Mouse (Mus musculus): ENCODE results near the gene Nol11. TPM values are rescaled to one million over a fixed set of nuclear protein-coding genes. Genes with fewer than 3 reads are reported as not detected.

Gene Nol11
- polyA plus RNA-seq, 1 experiment from 2014 or later: 46.2 TPM

DNA sequence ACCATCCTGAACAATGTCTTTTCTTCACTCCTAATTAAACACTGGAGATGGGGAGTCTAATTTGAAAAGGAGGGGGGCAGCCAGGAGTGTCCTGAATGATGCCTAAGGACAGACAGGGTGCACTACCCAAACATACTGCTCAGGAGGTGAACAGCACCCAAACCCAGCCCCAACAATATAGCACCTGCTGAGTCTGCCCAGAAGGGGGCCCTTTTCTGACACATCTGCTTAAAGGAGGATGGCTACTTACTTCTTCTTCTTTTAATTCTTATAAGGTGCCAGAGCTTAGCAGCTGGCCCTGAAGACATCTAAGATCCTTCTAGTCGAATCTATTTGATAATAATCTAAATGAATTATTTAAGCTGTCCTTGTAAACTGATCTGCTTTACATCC is 34.0 kb upstream of the Nol11 start:
- Histone ChIP-seq H3K9ac (ENCODE audit: low read length) (no peak overlapping the region), H3K9me3 (replicated peaks; ENCODE audit: control insufficient read depth, low read length) (no peaks in the 10 kb centered on the region), H3K4me3 (replicated peaks; ENCODE audit: low read length) (no peak overlapping the region), H3K4me2 (ENCODE audit: low read depth, low read length) (no peak overlapping the region), H3K36me3 (ENCODE audit: control insufficient read depth, insufficient read depth, low read length) (no peaks in the 10 kb centered on the region), H3K4me1 (ENCODE audit: control insufficient read depth, insufficient read depth, low read length) (no peaks in the 10 kb centered on the region), H3K27me3 (ENCODE audit: control insufficient read depth, insufficient read depth, low read length) (no peaks in the 10 kb centered on the region), H3K27ac (ENCODE audit: low read length) (no peak overlapping the region)
- 56% methylated on average over 1 of the region's 1 CpGs for WGBS
- no peak for ATAC-seq (ENCODE audit: insufficient read depth, low FRiP score)

DNA sequence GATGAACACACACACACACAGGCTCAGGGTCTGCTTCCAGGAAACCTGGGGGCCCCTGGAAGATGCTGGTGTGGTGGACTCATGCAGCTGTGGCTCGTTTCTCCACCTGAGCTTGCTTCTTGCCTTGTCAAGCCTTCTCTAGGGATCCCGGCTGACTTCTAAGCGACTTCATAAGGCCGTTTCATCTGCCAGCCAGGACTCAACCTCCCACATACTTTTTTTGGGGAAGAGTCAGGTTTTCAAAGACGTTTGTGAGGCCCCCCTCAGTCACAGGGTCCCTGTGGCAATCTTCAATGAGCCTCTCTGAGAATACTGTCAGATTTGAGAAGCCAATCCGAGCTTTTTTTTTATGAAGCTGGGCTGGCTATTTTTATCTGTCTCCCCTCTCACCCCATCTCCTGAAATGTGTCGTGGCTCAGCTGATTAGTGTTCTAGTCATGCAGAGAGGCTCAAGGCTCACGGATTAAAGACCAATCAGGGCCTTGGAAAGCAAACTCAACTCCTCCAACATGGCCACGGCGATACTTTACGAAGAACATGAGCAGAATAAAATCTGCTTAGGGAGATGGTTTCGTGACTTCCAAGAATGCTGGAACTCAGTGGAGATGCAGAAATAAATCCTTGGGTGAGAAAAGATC is 33.5 kb upstream of the Nol11 start:
- Histone ChIP-seq H3K4me2 (ENCODE audit: low read depth, low read length) (no peak overlapping the region), H3K9me3 (replicated peaks; ENCODE audit: control insufficient read depth, low read length) (no peaks in the 10 kb centered on the region), H3K27me3 (ENCODE audit: control insufficient read depth, insufficient read depth, low read length) (no peaks in the 10 kb centered on the region), H3K36me3 (ENCODE audit: control insufficient read depth, insufficient read depth, low read length) (no peaks in the 10 kb centered on the region), H3K4me3 (replicated peaks; ENCODE audit: low read length) (no peak overlapping the region), H3K4me1 (ENCODE audit: control insufficient read depth, insufficient read depth, low read length) (no peaks in the 10 kb centered on the region), H3K27ac (ENCODE audit: low read length) (no peak overlapping the region), H3K9ac (ENCODE audit: low read length) (no peak overlapping the region)
- WGBS: 70% methylated on average over 12 of the region's 12 CpGs
- no peak for ATAC-seq (ENCODE audit: insufficient read depth, low FRiP score)

DNA sequence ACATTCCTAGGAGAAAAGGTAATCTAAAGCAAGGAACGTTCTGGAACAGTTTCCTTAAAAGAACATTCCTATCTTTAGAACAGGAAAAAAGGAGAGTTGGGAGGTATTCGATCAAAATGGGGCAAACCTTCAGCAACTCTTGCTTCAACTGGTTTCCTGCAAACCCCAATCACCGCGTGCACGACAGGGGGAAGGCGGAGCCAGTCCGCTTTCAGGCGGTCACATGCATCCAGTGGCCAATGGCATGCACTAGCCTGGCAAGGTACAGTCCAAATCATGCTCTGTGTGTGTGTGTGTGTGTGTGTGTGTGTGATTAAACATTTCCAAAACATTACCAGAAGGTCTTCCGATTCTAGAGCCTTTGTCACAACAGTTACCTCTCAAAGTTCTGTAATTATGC is 25.9 kb upstream of the Nol11 start:
- no peak for ATAC-seq (ENCODE audit: insufficient read depth, low FRiP score)
- Histone ChIP-seq H3K4me2 (ENCODE audit: low read depth, low read length) (no peak overlapping the region), H3K4me3 (replicated peaks; ENCODE audit: low read length) (no peak overlapping the region), H3K9me3 (replicated peaks; ENCODE audit: control insufficient read depth, low read length) (no peaks in the 10 kb centered on the region), H3K36me3 (ENCODE audit: control insufficient read depth, insufficient read depth, low read length) (no peaks in the 10 kb centered on the region), H3K27ac (ENCODE audit: low read length) (no peak overlapping the region), H3K4me1 (ENCODE audit: control insufficient read depth, insufficient read depth, low read length) (no peaks in the 10 kb centered on the region), H3K9ac (ENCODE audit: low read length) (no peak overlapping the region), H3K27me3 (ENCODE audit: control insufficient read depth, insufficient read depth, low read length) (no peaks in the 10 kb centered on the region)
- 86% methylated on average over 9 of the region's 9 CpGs for WGBS

DNA sequence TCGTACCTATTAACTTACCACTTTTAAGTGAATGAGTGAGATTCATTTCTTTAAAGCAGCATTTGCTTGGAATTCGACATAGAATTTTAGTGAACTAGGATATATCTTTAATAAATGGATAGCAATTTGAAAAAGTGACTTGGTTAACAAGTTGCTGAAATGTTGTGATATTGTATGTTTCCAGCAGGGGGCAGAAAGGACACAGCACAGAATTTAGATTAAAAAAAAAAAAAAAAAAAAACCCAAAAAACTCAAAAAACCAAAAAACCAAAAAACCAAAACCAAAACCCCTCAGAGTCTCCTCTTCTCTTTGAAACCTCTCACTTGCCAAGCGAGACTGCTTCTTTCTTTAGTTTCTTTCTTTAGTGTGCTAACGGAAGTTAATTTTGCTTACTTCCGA is 24.6 kb upstream of the Nol11 start:
- no peak overlapping the region for H3K9ac ChIP-seq (ENCODE audit: low read length)
- H3K36me3 ChIP-seq (ENCODE audit: control insufficient read depth, insufficient read depth, low read length): no peaks in the 10 kb centered on the region
- no peaks in the 10 kb centered on the region for H3K9me3 ChIP-seq (replicated peaks; ENCODE audit: control insufficient read depth, low read length)
- H3K4me2 ChIP-seq (ENCODE audit: low read depth, low read length): no peak overlapping the region
- 73% methylated on average over 5 of the region's 5 CpGs for WGBS
- ATAC-seq (ENCODE audit: insufficient read depth, low FRiP score): no peak
- no peaks in the 10 kb centered on the region for H3K4me1 ChIP-seq (ENCODE audit: control insufficient read depth, insufficient read depth, low read length)
- H3K4me3 ChIP-seq (replicated peaks; ENCODE audit: low read length): no peak overlapping the region
- no peak overlapping the region for H3K27ac ChIP-seq (ENCODE audit: low read length)
- no peaks in the 10 kb centered on the region for H3K27me3 ChIP-seq (ENCODE audit: control insufficient read depth, insufficient read depth, low read length)

DNA sequence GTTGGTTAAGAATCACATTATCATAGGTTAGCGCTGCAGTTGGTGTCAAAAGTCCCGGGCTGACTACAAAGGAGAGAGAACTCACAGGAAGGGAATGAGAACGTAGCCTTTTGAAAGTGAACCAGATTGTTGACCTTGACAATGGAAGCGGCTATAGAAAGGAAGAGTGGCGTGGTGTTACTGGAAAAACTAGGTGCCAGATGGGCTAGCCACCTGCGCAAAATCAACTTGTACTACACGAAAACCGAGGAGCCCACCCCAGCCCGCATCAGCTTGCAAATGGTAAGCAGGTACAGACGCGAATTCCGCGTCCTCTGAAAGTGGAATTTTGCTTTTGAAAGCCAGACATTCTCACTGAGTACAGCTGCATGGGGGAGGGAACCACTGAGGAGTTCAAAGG is 20.6 kb upstream of the Nol11 start:
- Histone ChIP-seq H3K27me3 (ENCODE audit: control insufficient read depth, insufficient read depth, low read length) (no peaks in the 10 kb centered on the region), H3K36me3 (ENCODE audit: control insufficient read depth, insufficient read depth, low read length) (no peaks in the 10 kb centered on the region), H3K4me3 (replicated peaks; ENCODE audit: low read length) (no peak overlapping the region), H3K9ac (ENCODE audit: low read length) (no peak overlapping the region), H3K4me1 (ENCODE audit: control insufficient read depth, insufficient read depth, low read length) (no peaks in the 10 kb centered on the region), H3K4me2 (ENCODE audit: low read depth, low read length) (no peak overlapping the region), H3K9me3 (replicated peaks; ENCODE audit: control insufficient read depth, low read length) (no peaks in the 10 kb centered on the region), H3K27ac (ENCODE audit: low read length) (no peak overlapping the region)
- no peak for ATAC-seq (ENCODE audit: insufficient read depth, low FRiP score)
- 73% methylated on average over 13 of the region's 13 CpGs for WGBS

DNA sequence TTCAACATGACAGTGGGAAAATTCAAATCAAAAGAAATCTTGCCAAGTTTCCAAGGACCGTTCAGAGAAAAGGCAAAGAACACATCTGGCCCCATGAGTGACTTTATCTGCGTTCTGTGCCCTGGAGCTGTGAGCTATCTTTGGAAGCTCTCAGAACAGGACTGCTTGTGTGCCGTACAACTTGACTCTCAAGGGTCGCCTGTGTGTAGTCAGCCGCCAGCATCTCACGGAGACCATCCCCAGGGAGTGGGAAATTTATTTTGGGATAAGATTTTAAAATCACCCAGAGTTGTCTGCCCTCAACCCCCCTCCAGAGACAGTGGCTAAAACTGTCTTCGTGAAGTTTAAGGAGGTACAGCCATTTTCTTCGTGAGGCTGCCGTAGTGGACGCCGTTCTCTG is 12.6 kb upstream of the Nol11 start:
- Histone ChIP-seq H3K4me1 (ENCODE audit: control insufficient read depth, insufficient read depth, low read length) (no peaks in the 10 kb centered on the region), H3K9me3 (replicated peaks; ENCODE audit: control insufficient read depth, low read length) (no peaks in the 10 kb centered on the region), H3K4me3 (replicated peaks; ENCODE audit: low read length) (no peak overlapping the region), H3K4me2 (ENCODE audit: low read depth, low read length) (no peak overlapping the region), H3K36me3 (ENCODE audit: control insufficient read depth, insufficient read depth, low read length) (no peaks in the 10 kb centered on the region), H3K27ac (ENCODE audit: low read length) (no peak overlapping the region), H3K9ac (ENCODE audit: low read length) (no peak overlapping the region), H3K27me3 (ENCODE audit: control insufficient read depth, insufficient read depth, low read length) (no peaks in the 10 kb centered on the region)
- WGBS: 80% methylated on average over 11 of the region's 11 CpGs
- ATAC-seq (ENCODE audit: insufficient read depth, low FRiP score): no peak

DNA sequence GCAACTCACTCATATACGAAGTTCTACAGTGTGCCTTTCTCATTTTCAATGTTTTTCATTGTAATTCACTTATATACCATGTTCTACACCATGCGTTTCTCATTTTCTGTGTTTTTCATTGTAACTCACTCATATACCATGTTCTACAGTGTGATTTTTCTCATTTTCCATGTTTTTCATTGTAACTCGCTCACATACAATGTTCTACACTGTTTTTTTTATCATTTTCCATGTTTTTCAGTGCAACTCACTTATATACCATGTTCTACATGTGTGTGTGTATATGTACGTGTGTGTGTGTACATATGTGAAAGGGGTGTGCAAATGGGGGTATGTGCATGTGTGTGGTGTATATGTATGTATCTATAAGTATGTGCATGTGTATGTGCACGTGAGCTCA is 10.1 kb upstream of the Nol11 start:
- Histone ChIP-seq H3K36me3 (ENCODE audit: control insufficient read depth, insufficient read depth, low read length) (no peaks in the 10 kb centered on the region), H3K4me3 (replicated peaks; ENCODE audit: low read length) (no peak overlapping the region), H3K9me3 (replicated peaks; ENCODE audit: control insufficient read depth, low read length) (no peaks in the 10 kb centered on the region), H3K4me1 (ENCODE audit: control insufficient read depth, insufficient read depth, low read length) (no peaks in the 10 kb centered on the region), H3K4me2 (ENCODE audit: low read depth, low read length) (no peak overlapping the region), H3K9ac (ENCODE audit: low read length) (no peak overlapping the region), H3K27me3 (ENCODE audit: control insufficient read depth, insufficient read depth, low read length) (no peaks in the 10 kb centered on the region), H3K27ac (ENCODE audit: low read length) (no peak overlapping the region)
- WGBS: 84% methylated on average over 5 of the region's 5 CpGs
- ATAC-seq (ENCODE audit: insufficient read depth, low FRiP score): no peak

DNA sequence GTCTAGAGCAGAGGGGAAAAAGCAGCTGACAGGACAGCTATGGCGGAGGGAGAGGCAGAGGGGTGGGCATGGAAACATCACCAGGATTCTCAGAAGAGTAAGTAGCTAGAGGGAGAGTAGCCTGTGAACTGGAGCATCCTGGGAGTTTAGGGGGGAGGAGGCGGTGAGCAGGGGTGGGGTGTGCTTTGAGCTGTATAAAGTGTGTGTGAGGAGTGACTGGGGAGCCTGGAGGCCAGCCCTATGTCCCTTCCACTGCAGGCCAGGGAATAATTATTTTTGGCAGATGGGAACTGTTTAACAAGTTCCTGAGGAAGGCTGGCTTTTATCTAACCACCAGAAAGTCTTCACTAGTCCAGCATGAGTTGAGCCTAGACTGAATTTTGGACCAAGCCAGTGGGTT is 6.2 kb upstream of the Nol11 start:
- Histone ChIP-seq H3K9ac (ENCODE audit: low read length) (no peak overlapping the region), H3K4me3 (replicated peaks; ENCODE audit: low read length) (no peak overlapping the region), H3K27me3 (ENCODE audit: control insufficient read depth, insufficient read depth, low read length) (no peaks in the 10 kb centered on the region), H3K4me1 (ENCODE audit: control insufficient read depth, insufficient read depth, low read length) (no peaks in the 10 kb centered on the region), H3K4me2 (ENCODE audit: low read depth, low read length) (no peak overlapping the region), H3K36me3 (ENCODE audit: control insufficient read depth, insufficient read depth, low read length) (no peaks in the 10 kb centered on the region), H3K9me3 (replicated peaks; ENCODE audit: control insufficient read depth, low read length) (no peaks in the 10 kb centered on the region), H3K27ac (ENCODE audit: low read length) (no peak overlapping the region)
- ATAC-seq (ENCODE audit: insufficient read depth, low FRiP score): no peak
- 59% methylated on average over 2 of the region's 2 CpGs for whole genome bisulfite sequencing

DNA sequence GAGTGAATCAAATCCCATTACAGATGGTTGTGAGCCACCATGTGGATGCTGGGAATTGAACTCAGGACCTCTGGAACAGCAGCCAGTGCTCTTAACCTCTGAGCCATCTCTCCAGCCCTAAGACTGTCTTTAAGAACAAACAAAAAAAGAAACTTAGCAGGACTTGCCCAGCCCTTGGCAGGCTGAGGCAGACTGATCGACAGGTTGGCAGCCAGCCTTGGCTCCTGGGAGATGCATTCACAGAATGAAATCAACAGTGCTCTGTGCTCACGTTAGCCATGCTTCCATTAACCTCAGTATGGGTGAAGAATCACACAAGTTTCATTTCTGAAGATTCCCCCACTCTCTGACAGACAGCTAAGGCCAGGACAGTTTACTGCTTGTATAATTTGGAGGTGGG is 1.2 kb upstream of the Nol11 start:
- ATAC-seq (ENCODE audit: insufficient read depth, low FRiP score): no peak
- Histone ChIP-seq H3K27ac (ENCODE audit: low read length) (no peak overlapping the region), H3K4me3 (replicated peaks; ENCODE audit: low read length) (no peak overlapping the region), H3K27me3 (ENCODE audit: control insufficient read depth, insufficient read depth, low read length) (no peaks in the 10 kb centered on the region), H3K9ac (ENCODE audit: low read length) (no peak overlapping the region), H3K4me1 (ENCODE audit: control insufficient read depth, insufficient read depth, low read length) (peaks cover 4% of the 10 kb centered on the region), H3K36me3 (ENCODE audit: control insufficient read depth, insufficient read depth, low read length) (no peaks in the 10 kb centered on the region), H3K9me3 (replicated peaks; ENCODE audit: control insufficient read depth, low read length) (no peaks in the 10 kb centered on the region), H3K4me2 (ENCODE audit: low read depth, low read length) (no peak overlapping the region)
- WGBS: 65% methylated on average over 2 of the region's 2 CpGs

DNA sequence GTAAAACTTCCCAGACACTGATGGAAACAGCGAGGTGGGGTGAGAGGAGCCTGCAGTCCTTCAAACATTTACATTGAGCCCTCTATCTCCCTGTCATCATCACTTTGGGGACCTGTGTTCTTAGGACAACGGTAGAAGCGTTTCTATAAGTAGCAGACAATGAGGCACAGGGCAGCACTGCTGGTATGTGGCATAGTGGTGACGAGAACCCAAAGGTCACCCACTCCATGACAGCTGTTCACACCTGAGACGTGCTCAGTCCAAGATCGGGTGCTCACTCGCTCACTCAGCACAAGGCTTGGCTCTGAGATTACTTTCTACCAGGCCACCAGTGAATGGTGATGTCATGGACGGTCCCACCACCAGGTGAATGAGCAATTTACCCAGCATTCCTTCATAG is 5.4 kb downstream of the Nol11 start:
- H3K4me3 ChIP-seq (replicated peaks; ENCODE audit: low read length): no peak overlapping the region
- H3K4me2 ChIP-seq (ENCODE audit: low read depth, low read length): no peak overlapping the region
- no peaks in the 10 kb centered on the region for H3K27me3 ChIP-seq (ENCODE audit: control insufficient read depth, insufficient read depth, low read length)
- H3K9ac ChIP-seq (ENCODE audit: low read length): no peak overlapping the region
- ATAC-seq (ENCODE audit: insufficient read depth, low FRiP score): no peak
- H3K36me3 ChIP-seq (ENCODE audit: control insufficient read depth, insufficient read depth, low read length): peaks cover 13% of the 10 kb centered on the region; the same call in 1 of the 2 replicates
- 88% methylated on average over 8 of the region's 8 CpGs for WGBS
- H3K4me1 ChIP-seq (ENCODE audit: control insufficient read depth, insufficient read depth, low read length): peaks cover 4% of the 10 kb centered on the region
- no peaks in the 10 kb centered on the region for H3K9me3 ChIP-seq (replicated peaks; ENCODE audit: control insufficient read depth, low read length)
- H3K27ac ChIP-seq (ENCODE audit: low read length): no peak overlapping the region

Measured in stomach, embryonic 16.5 days (tissue).